Mouse (Mus musculus): ENCODE measurements around the gene Kbtbd12. TPM values are rescaled to one million over a fixed set of nuclear protein-coding genes. Genes with fewer than 3 reads are reported as not detected.

The Kbtbd12 gene
- total and polyA plus RNA-seq, 3 experiments = not detected

- H3K79me2 ChIP-seq (replicated peaks; ENCODE audit: control insufficient read depth, extremely low read depth, insufficient read depth, poor library complexity, severe bottlenecking) = no peaks in the 10 kb centered on the region
- no peak overlapping the region for H3K9ac ChIP-seq (ENCODE audit: insufficient read depth, low read depth)
- no peak for DNase-seq (ENCODE audit: extremely low read depth)
- in situ Hi-C loops (cut with MboI; ENCODE audit: low pct_ligation_motif_present, low pct_unique_long_range_greater_than_20kb, low sequenced_read_pairs) = loop anchor here (10.0 kb wide), 1 partner anchor 146 kb away; no protein-coding TSS in a partner anchor
- no peaks in the 10 kb centered on the region for H3K27me3 ChIP-seq (replicated peaks)
- TF ChIP-seq EP300 (IDR thresholded peaks at IDR 0.05; ENCODE audit: low read length) = no peak
- TF ChIP-seq USF1 (IDR thresholded peaks at IDR 0.05; ENCODE audit: low read depth, low read length) = no peak
- TF ChIP-seq RCOR1 (conservative IDR thresholded peaks at IDR 0.05; ENCODE audit: low read depth, low read length) = no peak
- no peak for TF ChIP-seq KAT2A (IDR thresholded peaks at IDR 0.05; ENCODE audit: insufficient replicate concordance, low read length)
- no peak for TF ChIP-seq POLR2AphosphoS2 (IDR thresholded peaks at IDR 0.05; ENCODE audit: low read depth, low read length)
- TF ChIP-seq HCFC1 (IDR thresholded peaks at IDR 0.05; ENCODE audit: low read depth, low read length) = no peak
- TF ChIP-seq CHD2 (IDR thresholded peaks at IDR 0.05; ENCODE audit: low read length) = no peak
- H3K4me2 ChIP-seq (ENCODE audit: insufficient read depth, low read depth, poor library complexity, severe bottlenecking) = no peak overlapping the region
- H3K4me3 ChIP-seq (replicated peaks in 1 of 3; ENCODE audit: low read depth in 2 of 3, low read length in 2 of 3, poor library complexity in 1 of 3) = no peak overlapping the region
- no peaks in the 10 kb centered on the region for H3K9me3 ChIP-seq (replicated peaks; ENCODE audit: low read length)
- dilution Hi-C loops (cut with MboI; ENCODE audit: extremely low pct_ligation_motif_present, extremely low pct_unique_long_range_greater_than_20kb, low sequenced_read_pairs) = no loop called here
- no peaks in the 10 kb centered on the region for H3K36me3 ChIP-seq (replicated peaks in 1 of 2; ENCODE audit: control insufficient read depth in 1 of 2, insufficient read depth in 1 of 2, low read length in 1 of 2)
- H3K27ac ChIP-seq (ENCODE audit: insufficient read depth, low read depth) = no peak overlapping the region
- H3K4me1 ChIP-seq (ENCODE audit: control insufficient read depth in 1 of 2, insufficient read depth in 2 of 2) = peaks cover 3 to 38% of the 10 kb centered on the region in 2 experiments; a peak in 3 of 4 replicates
Measured at GRCm38 (mm10) chr6:88588581-88589256, 49.0 kb downstream of the Kbtbd12 start.

- no peaks in the 10 kb centered on the region for H3K79me2 ChIP-seq (replicated peaks; ENCODE audit: control insufficient read depth, extremely low read depth, insufficient read depth, poor library complexity, severe bottlenecking)
- dilution Hi-C loops (cut with MboI; ENCODE audit: extremely low pct_ligation_motif_present, extremely low pct_unique_long_range_greater_than_20kb, low sequenced_read_pairs) (no loop called here), in situ Hi-C loops (cut with MboI; ENCODE audit: low pct_ligation_motif_present, low pct_unique_long_range_greater_than_20kb, low sequenced_read_pairs) (loop anchor here (10.0 kb wide), 1 partner anchor 148 kb away; no protein-coding TSS in a partner anchor)
- H3K27ac ChIP-seq (ENCODE audit: insufficient read depth, low read depth) = no peak overlapping the region
- no peaks in the 10 kb centered on the region for H3K36me3 ChIP-seq (replicated peaks in 1 of 2; ENCODE audit: control insufficient read depth in 1 of 2, insufficient read depth in 1 of 2, low read length in 1 of 2)
- peaks cover 3 to 36% of the 10 kb centered on the region in 2 experiments; a peak in 3 of 4 replicates for H3K4me1 ChIP-seq (ENCODE audit: control insufficient read depth in 1 of 2, insufficient read depth in 2 of 2)
- no peak for DNase-seq (ENCODE audit: extremely low read depth)
- H3K4me2 ChIP-seq (ENCODE audit: insufficient read depth, low read depth, poor library complexity, severe bottlenecking) = no peak overlapping the region
- no peak overlapping the region for H3K9ac ChIP-seq (ENCODE audit: insufficient read depth, low read depth)
- no peak overlapping the region for H3K4me3 ChIP-seq (replicated peaks in 1 of 3; ENCODE audit: low read depth in 2 of 3, low read length in 2 of 3, poor library complexity in 1 of 3)
- no peaks in the 10 kb centered on the region for H3K27me3 ChIP-seq (replicated peaks)
- TF ChIP-seq ZMIZ1 (IDR thresholded peaks at IDR 0.05; ENCODE audit: low read depth, low read length) (no peak), TCF12 (IDR thresholded peaks at IDR 0.05; ENCODE audit: low read depth, low read length) (no peak), CTCF (conservative IDR thresholded peaks at IDR 0.05 in 1 of 2, IDR thresholded peaks at IDR 0.05 in 1 of 2; ENCODE audit: low read depth in 2 of 2, low read length in 2 of 2) (no peak), SMC3 (IDR thresholded peaks at IDR 0.05; ENCODE audit: low read depth, low read length) (no peak)
- no peaks in the 10 kb centered on the region for H3K9me3 ChIP-seq (replicated peaks; ENCODE audit: low read length)
Measured at GRCm38 (mm10) chr6:88587091-88587490, 50.7 kb downstream of the Kbtbd12 start.

GRCm38 (mm10) chr6:88583950-88584349 lies 53.8 kb downstream of the Kbtbd12 start:
- H3K4me1 ChIP-seq (ENCODE audit: control insufficient read depth in 1 of 2, insufficient read depth in 2 of 2) = peaks cover 0 to 9% of the 10 kb centered on the region in 2 experiments; a peak in 2 of 4 replicates
- H3K27me3 ChIP-seq (replicated peaks) = no peaks in the 10 kb centered on the region
- no peaks in the 10 kb centered on the region for H3K79me2 ChIP-seq (replicated peaks; ENCODE audit: control insufficient read depth, extremely low read depth, insufficient read depth, poor library complexity, severe bottlenecking)
- H3K27ac ChIP-seq (ENCODE audit: insufficient read depth, low read depth) = no peak overlapping the region
- H3K4me2 ChIP-seq (ENCODE audit: insufficient read depth, low read depth, poor library complexity, severe bottlenecking) = no peak overlapping the region
- no peak for DNase-seq (ENCODE audit: extremely low read depth)
- H3K9ac ChIP-seq (ENCODE audit: insufficient read depth, low read depth) = no peak overlapping the region
- dilution Hi-C loops (cut with MboI; ENCODE audit: extremely low pct_ligation_motif_present, extremely low pct_unique_long_range_greater_than_20kb, low sequenced_read_pairs) = no loop called here
- H3K36me3 ChIP-seq (replicated peaks in 1 of 2; ENCODE audit: control insufficient read depth in 1 of 2, insufficient read depth in 1 of 2, low read length in 1 of 2) = no peaks in the 10 kb centered on the region
- no peaks in the 10 kb centered on the region for H3K9me3 ChIP-seq (replicated peaks; ENCODE audit: low read length)
- TF ChIP-seq ELF1 (IDR thresholded peaks at IDR 0.05; ENCODE audit: low read depth, low read length) (no peak), SIN3A (IDR thresholded peaks at IDR 0.05; ENCODE audit: low read length) (no peak), ZC3H11A (IDR thresholded peaks at IDR 0.05; ENCODE audit: low read depth, low read length) (no peak), ETS1 (conservative IDR thresholded peaks at IDR 0.05; ENCODE audit: low read depth, low read length) (no peak)
- in situ Hi-C loops (cut with MboI; ENCODE audit: low pct_ligation_motif_present, low pct_unique_long_range_greater_than_20kb, low sequenced_read_pairs) = loop anchor here (10.0 kb wide), 1 partner anchor 151 kb away; no protein-coding TSS in a partner anchor
- no peak overlapping the region for H3K4me3 ChIP-seq (replicated peaks in 1 of 3; ENCODE audit: low read depth in 2 of 3, low read length in 2 of 3, poor library complexity in 1 of 3)

All from CH12.LX (cell line).